Mouse (Mus musculus): ENCODE data around the gene Cox7b. TPM values are rescaled to one million over a fixed set of nuclear protein-coding genes. Genes with fewer than 3 reads are reported as not detected.
"Not testable (repeated sequence)": the region's sequence is repeated elsewhere in the genome, so short reads cannot be mapped to it uniquely, and the experiment has no call there.

The Cox7b gene
- total RNA-seq (2021) = 1,000 to 10,000 TPM; 1,519 to 1,551 TPM
- long read RNA-seq, experiment 1, transcript Cox7b-201 (3 exons, 1,001 nt) = major isoform, 649 of 711 reads
- long read RNA-seq, experiment 1, partial matches to known transcripts = 0 of 711 reads
- long read RNA-seq, experiment 1, other reads (novel, unspliced or antisense) = 61 of 711 reads
- long read RNA-seq, experiment 2, transcript Cox7b-203 (2 exons, 526 nt) = minor isoform, 6 of 767 reads
- long read RNA-seq, experiment 2, transcript Cox7b-201 (3 exons, 1,001 nt) = major isoform, 694 of 767 reads
- long read RNA-seq, experiment 2, partial matches to known transcripts = 59 of 767 reads
- long read RNA-seq, experiment 2, other reads (novel, unspliced or antisense) = 8 of 767 reads

- peak; percentile 66 to 76 for DNase-seq
- intact Hi-C loops (cut with DNase I) = loop anchor here (10.0 kb wide), 1 partner anchor 181 kb away; no protein-coding TSS in a partner anchor
Measured at GRCm38 (mm10) chrX:106015571-106016322, at the start of gene Cox7b. TSS of gene Cox7b (plus strand) at chrX:106015700.

- no peak for DNase-seq
- intact Hi-C loops (cut with DNase I) = no loop called here
Measured at GRCm38 (mm10) chrX:106001605-106002004, 13.9 kb upstream of the Cox7b start.

- no peak for DNase-seq
Measured at GRCm38 (mm10) chrX:106010762-106011161, 4.7 kb upstream of the Cox7b start.

GRCm38 (mm10) chrX:106011465-106012159 is 3.9 kb upstream of the Cox7b start, which contains the start of gene Magt1:
TSS of gene Magt1 (minus strand) at chrX:106011906.
- intact Hi-C loops (cut with DNase I) = loop anchor here (2.0 to 10.0 kb wide), 2 partner anchors 85 to 177 kb away; no protein-coding TSS in a partner anchor
- peak; percentile 82 to 86 for DNase-seq

More at GRCm38 (mm10) chrX:106010762-106011161, 4.7 kb upstream of the Cox7b start:
- intact Hi-C loops (cut with DNase I) = loop anchor here (10.0 kb wide), 1 partner anchor 176 kb away; no protein-coding TSS in a partner anchor

- no peak for DNase-seq
Measured at GRCm38 (mm10) chrX:106012559-106012958, 2.9 kb upstream of the Cox7b start.

GRCm38 (mm10) chrX:106013217-106013616 is 2.3 kb upstream of the Cox7b start:
- intact Hi-C loops (cut with DNase I) = loop anchor here (2.0 to 10.0 kb wide), 2 partner anchors 86 to 178 kb away; no protein-coding TSS in a partner anchor

More at GRCm38 (mm10) chrX:106012559-106012958, 2.9 kb upstream of the Cox7b start:
- intact Hi-C loops (cut with DNase I) = loop anchor here (2.0 to 10.0 kb wide), 2 partner anchors 86 to 178 kb away; no protein-coding TSS in a partner anchor

GRCm38 (mm10) chrX:106014741-106015377 is 641 bp upstream of the Cox7b start:
- intact Hi-C loops (cut with DNase I) = loop anchor here (10.0 kb wide), 1 partner anchor 180 kb away; no protein-coding TSS in a partner anchor
- not testable (repeated sequence) for DNase-seq

More at GRCm38 (mm10) chrX:106013217-106013616, 2.3 kb upstream of the Cox7b start:
- peak; percentile 40 to 64 for DNase-seq

- no peak for DNase-seq
- intact Hi-C loops (cut with DNase I) = loop anchor here (10.0 kb wide), 1 partner anchor 182 kb away; no protein-coding TSS in a partner anchor
Measured at GRCm38 (mm10) chrX:106017102-106017501, 1.6 kb downstream of the Cox7b start.

- intact Hi-C loops (cut with DNase I) = loop anchor here (10.0 kb wide), 1 partner anchor 183 kb away; no protein-coding TSS in a partner anchor
- no peak for DNase-seq
Measured at GRCm38 (mm10) chrX:106017516-106017915, 2.0 kb downstream of the Cox7b start.

- intact Hi-C loops (cut with DNase I) = loop anchor here (2.0 to 5.0 kb wide), 3 partner anchors 74 to 161 kb away; partner anchors contain the start of gene Pgk1
- DNase-seq = peak; percentile 91 to 92
Measured at GRCm38 (mm10) chrX:106026418-106027342, 11.2 kb downstream of the Cox7b start, which contains the start of gene Atp7a. TSS of gene Atp7a (plus strand) at chrX:106027276.

- no peak for DNase-seq
- intact Hi-C loops (cut with DNase I) = loop anchor here (2.0 to 5.0 kb wide), 3 partner anchors 73 to 160 kb away; partner anchors contain the start of gene Pgk1
Measured at GRCm38 (mm10) chrX:106027343-106027674, 11.8 kb downstream of the Cox7b start.

GRCm38 (mm10) chrX:106030176-106030575 is 14.7 kb downstream of the Cox7b start:
- no peak for DNase-seq
- intact Hi-C loops (cut with DNase I) = no loop called here

- DNase-seq = no peak
- intact Hi-C loops (cut with DNase I) = no loop called here
Measured at GRCm38 (mm10) chrX:106031124-106031523, 15.6 kb downstream of the Cox7b start.

GRCm38 (mm10) chrX:106035727-106036126 is 20.2 kb downstream of the Cox7b start:
- no peak for DNase-seq
- intact Hi-C loops (cut with DNase I) = no loop called here

GRCm38 (mm10) chrX:106037185-106037752 is 21.8 kb downstream of the Cox7b start:
- intact Hi-C loops (cut with DNase I) = no loop called here
- DNase-seq = no peak

GRCm38 (mm10) chrX:106043863-106044617 is 28.5 kb downstream of the Cox7b start:
- intact Hi-C loops (cut with DNase I) = no loop called here
- no peak for DNase-seq

GRCm38 (mm10) chrX:106045455-106045854 is 30.0 kb downstream of the Cox7b start:
- intact Hi-C loops (cut with DNase I) = no loop called here
- no peak for DNase-seq
